Mouse (Mus musculus) hindbrain, embryonic 15.5 days (tissue): ENCODE measurements around the gene Meioc. TPM values are rescaled to one million over a fixed set of nuclear protein-coding genes. Genes with fewer than 3 reads are reported as not detected.

Experiments used
- ATAC-seq: fragments of 200-750 bp; cut with Nextera tagmentation; 2 replicates; pipeline ENCODE4 v1.8.0; 2017; ENCODE audit warnings: low read depth, moderate number of reproducible peaks, moderate TSS enrichment; ENCODE audit not compliant: low FRiP score
- H3K27ac ChIP-seq: fragments of 300-500 bp; sonication (generic); replicated peaks from 2 replicates; pipeline ENCODE4 v1.5.1; 2015; ENCODE audit warnings: mild to moderate bottlenecking, inconsistent platforms
- H3K27me3 ChIP-seq: fragments of 300-500 bp; sonication (generic); 2 replicates; pipeline ENCODE4 v1.6.1; 2015; ENCODE audit warnings: control low read depth, inconsistent platforms
- H3K36me3 ChIP-seq: fragments of 300-500 bp; sonication (generic); 2 replicates; pipeline ENCODE4 v1.6.1; 2015; ENCODE audit warnings: control low read depth, inconsistent platforms
- H3K4me1 ChIP-seq: fragments of 300-500 bp; sonication (generic); replicated peaks from 2 replicates; pipeline ENCODE4 v1.6.1; 2015; ENCODE audit warnings: control low read depth, inconsistent platforms
- H3K4me2 ChIP-seq: fragments of 300-500 bp; sonication (generic); 2 replicates; pipeline ENCODE4 v1.6.1; 2015; ENCODE audit warnings: moderate library complexity, mild to moderate bottlenecking, inconsistent platforms
- H3K4me3 ChIP-seq: fragments of 300-500 bp; sonication (generic); 2 replicates; pipeline ENCODE4 v1.5.1; 2015; ENCODE audit warnings: mild to moderate bottlenecking, inconsistent platforms
- H3K9ac ChIP-seq: fragments of 300-500 bp; sonication (generic); 2 replicates; pipeline ENCODE4 v1.6.1; 2015; ENCODE audit warnings: inconsistent platforms
- H3K9me3 ChIP-seq: fragments of 300-500 bp; sonication (generic); 2 replicates; pipeline ENCODE4 v1.6.1; 2016; ENCODE audit warnings: control low read depth, inconsistent platforms
- WGBS: fragments of 180-500 bp; shearing (Covaris S2); methylation state at CpG from one replicate; pipeline ENCODE4 v1.1.7; 2015; 5-methylcytosine and 5-hydroxymethylcytosine counted together
- polyA plus RNA-seq: library from polyadenylated mRNA; unstranded; fragments of >200 nt; fragmentation: Nextera tagmentation; extraction: Ambion mirVana; gene quantifications from 2 replicates; pipeline ENCODE4 v1.2.1, GENCODE M21; 2015

Gene Meioc
- polyA plus RNA-seq, 1 experiment from 2014 or later = 0.16 TPM

- Histone ChIP-seq H3K4me3 (no peak overlapping the region), H3K27me3 (peaks cover 6% of the 10 kb centered on the region; the same call in 1 of the 2 replicates), H3K9me3 (no peaks in the 10 kb centered on the region), H3K36me3 (no peaks in the 10 kb centered on the region), H3K9ac (no peak overlapping the region), H3K4me2 (no peak overlapping the region), H3K4me1 (0 out of 2 replicates have a peak, but pooled peaks cover 5% of the 10 kb centered on the region), H3K27ac (no peak overlapping the region)
- ATAC-seq = peak; percentile 45; the same call in 1 of the 2 replicates
- 32% methylated on average over 12 of the region's 12 CpGs for whole genome bisulfite sequencing
Measured at GRCm38 (mm10) chr11:102636887-102637286, 26.6 kb upstream of the Meioc start.

GRCm38 (mm10) chr11:102643891-102644382, 19.6 kb upstream of the Meioc start:
- Histone ChIP-seq H3K4me3 (no peak overlapping the region), H3K4me1 (no peaks in the 10 kb centered on the region), H3K36me3 (no peaks in the 10 kb centered on the region), H3K9ac (no peak overlapping the region), H3K27ac (no peak overlapping the region), H3K27me3 (0 out of 2 replicates have a peak, but pooled peaks cover 2% of the 10 kb centered on the region), H3K9me3 (no peaks in the 10 kb centered on the region), H3K4me2 (no peak overlapping the region)
- 53% methylated on average over 10 of the region's 10 CpGs for WGBS
- no peak for ATAC-seq

GRCm38 (mm10) chr11:102646226-102646625, 17.3 kb upstream of the Meioc start:
- H3K9me3 ChIP-seq = no peaks in the 10 kb centered on the region
- H3K4me3 ChIP-seq = no peak overlapping the region
- no peak overlapping the region for H3K27ac ChIP-seq
- no peak overlapping the region for H3K4me2 ChIP-seq
- H3K27me3 ChIP-seq = 0 out of 2 replicates have a peak, but pooled peaks cover 2% of the 10 kb centered on the region
- ATAC-seq = no peak
- H3K36me3 ChIP-seq = no peaks in the 10 kb centered on the region
- WGBS = 89% methylated on average over 13 of the region's 13 CpGs
- H3K9ac ChIP-seq = no peak overlapping the region
- H3K4me1 ChIP-seq = no peaks in the 10 kb centered on the region

DNA sequence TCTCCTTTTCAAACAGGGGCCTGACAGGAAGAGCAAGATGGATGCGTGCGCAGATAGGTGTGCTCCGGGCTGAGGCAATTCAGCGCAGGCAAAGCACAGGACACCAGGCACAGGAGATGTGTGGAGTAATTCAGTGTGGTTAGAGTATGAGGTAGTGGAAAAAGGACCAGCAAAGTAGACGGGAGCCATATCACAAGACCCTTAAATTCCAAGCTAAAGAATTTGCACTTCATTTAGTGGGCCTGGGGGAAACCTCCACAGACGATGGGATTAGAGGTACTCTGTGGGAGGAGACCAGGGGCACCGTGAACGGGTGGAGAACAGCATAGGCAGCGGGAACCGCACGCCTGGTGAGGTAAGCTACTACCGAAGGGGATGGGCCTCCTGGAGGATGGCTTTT, 15.6 kb upstream of the Meioc start:
- Histone ChIP-seq H3K27me3 (0 out of 2 replicates have a peak, but pooled peaks cover 2% of the 10 kb centered on the region), H3K36me3 (no peaks in the 10 kb centered on the region), H3K9me3 (no peaks in the 10 kb centered on the region), H3K27ac (no peak overlapping the region), H3K9ac (no peak overlapping the region), H3K4me3 (no peak overlapping the region), H3K4me2 (no peak overlapping the region), H3K4me1 (no peaks in the 10 kb centered on the region)
- WGBS = 77% methylated on average over 12 of the region's 12 CpGs
- no peak for ATAC-seq

- no peak overlapping the region for H3K4me3 ChIP-seq
- H3K9me3 ChIP-seq = no peaks in the 10 kb centered on the region
- no peak overlapping the region for H3K4me2 ChIP-seq
- H3K27me3 ChIP-seq = no peaks in the 10 kb centered on the region
- no peak overlapping the region for H3K9ac ChIP-seq
- no peak overlapping the region for H3K27ac ChIP-seq
- no peak for ATAC-seq
- 2% methylated on average over 9 of the region's 9 CpGs for WGBS
- H3K36me3 ChIP-seq = no peaks in the 10 kb centered on the region
- H3K4me1 ChIP-seq = no peaks in the 10 kb centered on the region
Measured at GRCm38 (mm10) chr11:102651381-102651780, 12.1 kb upstream of the Meioc start.

GRCm38 (mm10) chr11:102652844-102653243, 10.7 kb upstream of the Meioc start:
- H3K27ac ChIP-seq = no peak overlapping the region
- ATAC-seq = no peak
- no peak overlapping the region for H3K4me2 ChIP-seq
- 63% methylated on average over 3 of the region's 3 CpGs for WGBS
- no peak overlapping the region for H3K9ac ChIP-seq
- no peaks in the 10 kb centered on the region for H3K36me3 ChIP-seq
- no peaks in the 10 kb centered on the region for H3K27me3 ChIP-seq
- H3K4me1 ChIP-seq = no peaks in the 10 kb centered on the region
- H3K4me3 ChIP-seq = no peak overlapping the region
- no peaks in the 10 kb centered on the region for H3K9me3 ChIP-seq

- H3K4me2 ChIP-seq = no peak overlapping the region
- no peak for ATAC-seq
- H3K27me3 ChIP-seq = no peaks in the 10 kb centered on the region
- H3K9me3 ChIP-seq = no peaks in the 10 kb centered on the region
- no peak overlapping the region for H3K9ac ChIP-seq
- WGBS = 80% methylated on average over 8 of the region's 8 CpGs
- H3K4me3 ChIP-seq = no peak overlapping the region
- H3K36me3 ChIP-seq = no peaks in the 10 kb centered on the region
- no peak overlapping the region for H3K27ac ChIP-seq
- no peaks in the 10 kb centered on the region for H3K4me1 ChIP-seq
Measured at GRCm38 (mm10) chr11:102655888-102656287, 7.6 kb upstream of the Meioc start.

DNA sequence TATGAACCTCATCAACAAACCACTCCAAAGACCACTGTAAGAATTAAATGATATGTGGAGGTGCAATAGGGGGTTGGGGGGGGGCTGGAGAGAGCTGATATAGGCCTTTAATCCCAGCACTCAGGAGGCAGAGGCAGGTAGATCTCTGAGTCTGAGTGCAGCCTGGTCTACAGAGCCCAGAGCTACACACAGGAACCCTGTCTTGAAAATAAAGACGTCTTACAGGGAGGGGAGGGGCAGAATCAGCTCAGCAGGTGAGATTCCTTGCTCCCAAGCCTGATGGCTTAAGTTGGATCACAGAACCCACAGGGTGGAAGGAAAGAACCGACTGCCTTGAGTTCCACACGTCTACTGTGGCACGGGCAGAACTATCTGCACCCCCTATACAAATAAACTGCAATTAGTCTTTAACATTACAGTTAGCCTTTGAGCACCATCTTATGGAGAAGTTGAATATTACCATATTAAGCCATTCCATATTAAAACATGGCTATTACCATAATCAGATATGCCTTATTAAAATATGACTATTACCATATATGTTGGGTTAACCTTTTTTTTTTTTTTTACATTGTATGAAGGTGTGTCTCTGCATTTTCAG, 7.1 kb upstream of the Meioc start:
- Histone ChIP-seq H3K27ac (no peak overlapping the region), H3K27me3 (no peaks in the 10 kb centered on the region), H3K9ac (no peak overlapping the region), H3K4me1 (no peaks in the 10 kb centered on the region), H3K9me3 (no peaks in the 10 kb centered on the region), H3K36me3 (no peaks in the 10 kb centered on the region), H3K4me3 (no peak overlapping the region), H3K4me2 (no peak overlapping the region)
- 18% methylated on average over 4 of the region's 4 CpGs for whole genome bisulfite sequencing
- ATAC-seq = no peak

DNA sequence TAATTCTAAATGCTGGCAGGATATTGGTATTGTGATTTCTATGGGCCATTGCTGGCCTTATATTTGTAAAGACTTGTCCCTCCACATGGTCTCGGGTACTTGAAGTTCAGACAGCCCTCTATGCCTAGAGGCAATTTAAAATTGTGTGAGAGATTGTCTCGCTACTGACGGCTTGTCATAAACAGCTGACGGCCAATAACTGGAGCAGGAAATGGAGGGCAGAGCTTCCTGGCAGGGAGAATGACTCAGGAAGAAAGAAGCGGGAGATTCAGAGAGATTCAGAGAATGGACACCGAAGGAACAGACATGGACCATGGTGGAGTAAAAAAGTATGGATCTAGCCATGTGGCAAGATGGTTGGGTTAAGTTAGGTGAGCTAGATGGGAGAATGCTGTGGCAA, 6.6 kb upstream of the Meioc start:
- Histone ChIP-seq H3K9me3 (no peaks in the 10 kb centered on the region), H3K27me3 (no peaks in the 10 kb centered on the region), H3K27ac (no peak overlapping the region), H3K4me1 (no peaks in the 10 kb centered on the region), H3K9ac (no peak overlapping the region), H3K4me3 (no peak overlapping the region), H3K4me2 (no peak overlapping the region), H3K36me3 (no peaks in the 10 kb centered on the region)
- WGBS = 77% methylated on average over 6 of the region's 6 CpGs
- no peak for ATAC-seq

GRCm38 (mm10) chr11:102665151-102665550, 1.6 kb downstream of the Meioc start:
- no peak for ATAC-seq
- no peaks in the 10 kb centered on the region for H3K9me3 ChIP-seq
- peak overlapping the region; percentile 29 for H3K4me2 ChIP-seq
- peaks cover 22% of the 10 kb centered on the region for H3K27me3 ChIP-seq
- 51% methylated on average over 33 of the region's 33 CpGs for WGBS
- no peak overlapping the region for H3K9ac ChIP-seq
- H3K4me1 ChIP-seq = no peaks in the 10 kb centered on the region
- H3K27ac ChIP-seq = no peak overlapping the region
- H3K36me3 ChIP-seq = no peaks in the 10 kb centered on the region
- peak overlapping the region; percentile 4; the same call in 1 of the 2 replicates for H3K4me3 ChIP-seq

GRCm38 (mm10) chr11:102665637-102666435, 2.3 kb downstream of the Meioc start:
- no peak for ATAC-seq
- no peaks in the 10 kb centered on the region for H3K9me3 ChIP-seq
- peak overlapping the region; percentile 29 for H3K4me2 ChIP-seq
- no peak overlapping the region for H3K9ac ChIP-seq
- H3K27me3 ChIP-seq = peaks cover 22% of the 10 kb centered on the region
- WGBS = 45% methylated on average over 74 of the region's 84 CpGs
- H3K36me3 ChIP-seq = no peaks in the 10 kb centered on the region
- H3K4me1 ChIP-seq = no peaks in the 10 kb centered on the region
- H3K27ac ChIP-seq = no peak overlapping the region
- peak overlapping the region; percentile 4 for H3K4me3 ChIP-seq

- Histone ChIP-seq H3K4me3 (no peak overlapping the region), H3K27me3 (no peaks in the 10 kb centered on the region), H3K4me2 (no peak overlapping the region), H3K9me3 (no peaks in the 10 kb centered on the region), H3K9ac (no peak overlapping the region), H3K4me1 (no peaks in the 10 kb centered on the region), H3K27ac (no peak overlapping the region), H3K36me3 (peaks cover 32% of the 10 kb centered on the region)
- 63% methylated on average over 6 of the region's 6 CpGs for WGBS
- ATAC-seq = no peak
Measured at GRCm38 (mm10) chr11:102690162-102690561, 26.6 kb downstream of the Meioc start.
